Mouse (Mus musculus): Measurements from ENCODE around the gene Rimbp3.
"Not testable (repeated sequence)": the region's sequence is repeated elsewhere in the genome, so short reads cannot be mapped to it uniquely, and the experiment has no call there.

The Rimbp3 gene

DNA sequence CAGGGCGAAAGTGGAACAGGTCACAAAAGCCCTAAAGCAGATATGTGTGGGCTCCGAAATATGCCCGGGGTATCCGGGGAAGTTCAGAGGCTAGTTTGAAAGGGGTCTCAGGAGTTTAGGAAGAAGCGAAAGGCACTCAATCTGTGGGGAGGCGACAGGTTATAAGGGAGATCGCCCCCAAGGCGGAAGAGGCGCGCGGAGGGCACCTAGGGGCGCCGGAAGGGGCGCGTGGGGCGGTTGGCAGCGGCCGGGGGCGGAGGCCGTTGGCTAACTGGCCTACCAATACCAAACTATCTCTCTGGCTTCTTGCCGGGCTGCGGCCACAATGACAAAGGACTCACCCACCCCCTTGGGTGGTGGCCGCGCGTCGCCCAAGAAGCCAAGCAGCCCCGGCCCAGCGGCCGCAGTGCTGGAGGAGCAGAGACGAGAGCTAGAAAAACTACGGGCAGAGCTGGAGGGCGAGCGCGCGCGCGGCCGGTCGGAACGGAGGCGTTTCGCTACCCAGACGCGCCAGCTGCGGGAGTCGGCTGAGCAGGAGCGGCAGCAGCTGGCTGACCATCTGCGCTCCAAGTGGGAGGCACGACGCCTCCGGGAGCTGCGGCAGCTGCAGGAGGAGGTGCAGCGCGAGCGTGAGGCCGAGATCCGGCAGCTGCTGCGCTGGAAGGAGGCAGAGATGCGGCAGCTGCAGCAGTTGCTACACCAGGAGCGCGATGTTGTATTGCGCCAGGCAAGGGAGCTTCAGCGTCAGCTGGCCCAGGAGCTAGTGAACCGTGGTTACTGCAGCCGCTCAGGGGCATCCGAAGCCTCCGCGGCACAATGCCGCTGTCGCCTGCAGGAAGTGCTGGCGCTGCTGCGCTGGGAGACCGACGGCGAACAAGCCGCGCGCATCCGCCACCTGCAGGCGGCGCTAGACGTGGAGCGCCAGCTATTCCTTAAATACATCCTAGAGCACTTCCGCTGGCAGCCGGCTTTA lies at the start of gene Rimbp3:
Gene Rimbp3 (plus strand): TSS at position 215 of the 973 bp plus-strand sequence.
- DNase-seq (ENCODE audit: low spot score in 2 of 2): peak; percentile 54 to 69

DNA sequence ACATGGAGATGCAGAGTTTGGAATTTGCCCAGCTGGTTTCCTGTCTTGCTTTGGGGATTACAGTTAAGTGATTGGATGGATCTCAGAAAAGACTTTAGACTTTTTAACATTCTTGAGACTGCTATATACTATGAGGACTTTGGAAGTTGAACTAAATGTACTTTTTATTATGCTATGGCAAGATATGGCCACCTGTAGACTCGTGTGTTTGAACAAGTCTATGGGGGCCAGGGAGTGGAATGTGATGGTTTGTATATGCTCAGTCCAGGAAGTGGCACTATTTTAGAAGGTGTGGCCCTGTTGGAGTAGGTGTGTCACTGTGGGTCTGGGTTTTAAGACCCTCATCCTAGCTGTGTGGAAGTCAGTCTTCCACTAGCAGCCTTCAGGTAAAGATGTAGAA lies 42.9 kb upstream of the Rimbp3 start:
- DNase-seq (ENCODE audit: low spot score in 2 of 2): not testable (repeated sequence)

DNA sequence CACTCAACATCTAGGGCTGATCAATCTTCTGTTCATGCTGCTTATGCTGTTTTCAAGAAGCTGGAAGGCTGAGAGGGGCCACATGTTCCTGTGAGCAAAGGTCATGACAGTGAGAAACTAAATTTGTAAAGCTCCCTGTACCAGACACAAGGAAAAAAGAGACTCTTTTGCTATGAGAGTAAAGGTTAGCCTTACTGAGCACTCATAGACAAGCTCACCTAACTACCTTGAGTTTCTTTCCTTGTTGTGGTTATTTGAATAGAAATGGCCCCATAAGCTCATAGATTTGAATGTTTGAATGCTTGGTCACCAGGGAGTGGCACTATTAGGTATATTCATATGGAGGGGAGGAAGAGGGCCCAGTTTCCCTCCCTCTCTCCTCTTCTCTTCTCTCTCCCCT lies 41.2 kb upstream of the Rimbp3 start:
- DNase-seq (ENCODE audit: low spot score in 2 of 2): no peak

DNA sequence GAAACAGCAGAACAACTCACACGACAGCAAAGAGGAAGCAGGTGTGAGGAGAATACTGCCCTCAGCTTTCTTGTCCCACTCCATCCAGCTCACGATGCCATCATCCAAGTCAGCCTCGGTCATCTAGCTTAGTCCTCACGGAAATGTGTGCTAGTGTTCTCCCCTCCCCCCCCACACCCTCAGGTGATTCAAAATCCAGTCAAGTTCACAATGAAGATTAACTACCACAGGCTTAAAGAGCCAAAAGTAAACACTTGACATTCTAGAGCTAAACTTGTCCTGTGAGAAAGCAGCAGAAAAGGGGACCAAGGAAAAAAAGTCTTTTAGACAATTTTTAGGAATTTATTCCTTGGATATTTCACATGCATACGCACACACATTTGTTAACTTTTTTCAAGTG lies 40.4 kb upstream of the Rimbp3 start:
- DNase-seq (ENCODE audit: low spot score in 2 of 2): no peak

DNA sequence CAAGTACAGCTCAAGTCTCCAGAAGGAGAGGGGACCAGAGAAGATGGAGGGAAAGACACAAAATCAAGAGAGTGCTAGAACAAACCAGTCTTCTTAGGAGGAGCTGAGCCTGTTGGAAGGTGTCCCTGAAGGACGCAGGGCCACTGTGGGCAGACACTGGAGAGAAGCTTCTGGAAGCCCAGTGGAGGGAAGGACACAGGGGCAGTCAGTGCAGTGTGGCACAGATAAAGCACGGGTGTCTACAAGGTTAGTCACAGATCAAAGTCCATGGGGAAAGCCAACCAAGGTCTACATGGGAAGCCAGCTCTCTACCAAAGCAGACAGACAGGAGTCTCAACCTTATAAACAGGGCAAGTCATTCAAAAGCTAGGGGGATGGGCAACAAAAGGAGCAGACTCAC lies 32.6 kb upstream of the Rimbp3 start:
- DNase-seq (ENCODE audit: low spot score in 2 of 2): no peak

DNA sequence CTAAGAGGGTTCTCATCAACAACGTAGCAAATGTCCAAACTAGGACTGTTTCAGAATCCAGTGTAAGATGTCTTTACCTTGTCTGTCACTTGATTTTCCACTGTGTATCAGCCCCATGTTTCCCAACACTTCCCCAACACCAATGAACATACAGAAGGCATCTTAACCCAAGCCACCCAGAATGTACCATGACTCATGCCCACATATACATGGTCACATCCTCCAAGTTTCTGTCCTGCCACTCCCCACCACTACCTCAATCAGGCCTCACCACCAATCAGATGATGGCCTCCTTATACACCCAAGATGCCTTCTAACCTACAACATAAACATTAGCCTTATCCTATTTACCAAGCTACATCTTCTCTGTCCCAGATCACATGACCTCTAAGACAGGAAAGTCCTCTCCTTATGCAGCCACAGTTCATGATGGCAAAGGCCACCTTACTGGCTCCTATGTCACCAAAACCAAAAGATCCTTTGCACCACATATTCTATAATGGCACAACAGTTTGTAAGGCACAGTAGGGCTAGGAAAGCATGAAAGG lies 30.7 kb upstream of the Rimbp3 start:
- DNase-seq (ENCODE audit: low spot score in 2 of 2): no peak

DNA sequence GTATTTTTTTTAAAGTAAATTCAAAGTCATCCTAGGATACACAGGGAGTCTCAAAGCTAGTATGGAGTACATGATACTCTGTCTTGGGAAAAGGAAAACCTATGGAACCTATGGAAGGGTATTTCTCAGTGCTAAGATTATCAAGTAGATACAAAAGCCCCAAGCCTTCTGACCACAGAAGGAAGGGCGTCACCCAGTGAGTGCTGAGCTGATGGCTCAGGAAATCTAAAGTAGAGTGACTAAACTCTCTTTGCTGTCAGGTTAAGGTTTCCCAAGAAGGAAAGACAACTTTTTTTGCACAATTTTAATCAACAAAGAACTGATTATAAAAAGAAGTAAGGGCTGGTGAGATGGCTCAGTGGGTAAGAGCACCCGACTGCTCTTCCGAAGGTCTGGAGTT lies 28.7 kb upstream of the Rimbp3 start:
- no peak for DNase-seq (ENCODE audit: low spot score in 2 of 2)

DNA sequence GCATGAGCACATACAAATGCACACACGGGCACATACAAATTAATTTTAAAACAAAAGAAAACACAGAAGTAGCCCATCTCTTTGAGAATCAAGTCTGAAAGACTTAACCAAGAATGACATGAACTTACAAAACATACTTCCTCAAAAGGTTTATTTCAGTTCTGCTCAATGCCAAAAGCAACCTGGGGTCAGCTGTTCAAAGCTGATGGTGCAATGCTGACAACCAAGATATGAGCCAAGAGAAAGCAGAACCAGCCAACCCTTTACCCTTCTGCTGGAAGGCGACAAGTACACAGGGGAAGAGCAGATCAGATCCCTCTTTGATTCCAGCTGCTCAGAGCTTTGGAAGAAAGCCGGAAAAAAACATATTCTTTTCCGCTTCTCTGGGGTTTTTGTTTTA lies 27.0 kb upstream of the Rimbp3 start:
- peak in 1 of 2 experiments; percentile 11 for DNase-seq (ENCODE audit: low spot score in 2 of 2)

DNA sequence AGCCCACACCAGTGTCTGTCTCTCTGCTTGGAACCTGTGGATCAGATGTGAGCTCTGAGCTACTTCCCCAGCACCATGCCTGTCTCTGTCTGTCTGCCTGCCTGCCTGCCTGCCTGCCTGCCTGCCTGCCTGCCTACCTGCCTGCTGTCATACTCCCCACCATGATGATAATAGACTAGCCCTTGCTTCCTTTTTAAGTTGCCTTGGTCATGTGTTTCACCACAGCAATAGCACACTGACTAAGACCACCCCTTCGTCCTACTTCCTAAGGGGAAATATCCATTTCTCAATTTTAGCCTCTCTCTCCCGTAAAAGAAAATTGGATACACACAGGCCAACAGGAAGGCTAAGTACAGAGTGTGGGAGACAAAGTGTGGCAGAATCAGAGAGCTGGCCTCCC lies 26.3 kb upstream of the Rimbp3 start:
- no peak for DNase-seq (ENCODE audit: low spot score in 2 of 2)

DNA sequence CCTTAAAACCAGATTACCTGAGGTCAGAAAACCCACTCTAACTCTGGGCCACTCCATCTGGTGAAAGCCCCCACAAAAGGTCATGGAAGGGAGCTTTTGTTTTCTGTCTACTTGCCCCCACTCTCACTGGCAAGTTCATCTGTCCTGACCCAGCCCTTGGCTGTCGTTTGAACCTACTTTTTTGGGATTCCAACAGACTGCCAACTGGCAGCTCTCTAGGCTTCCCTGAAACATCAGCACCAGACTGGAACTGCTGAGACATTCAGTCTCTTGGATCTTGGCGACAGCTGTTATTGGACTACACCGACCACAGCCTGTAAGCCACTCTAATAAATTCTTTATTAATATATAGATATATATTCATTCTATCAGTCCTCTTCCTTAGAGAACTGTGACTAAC lies 25.4 kb upstream of the Rimbp3 start:
- no peak for DNase-seq (ENCODE audit: low spot score in 2 of 2)

DNA sequence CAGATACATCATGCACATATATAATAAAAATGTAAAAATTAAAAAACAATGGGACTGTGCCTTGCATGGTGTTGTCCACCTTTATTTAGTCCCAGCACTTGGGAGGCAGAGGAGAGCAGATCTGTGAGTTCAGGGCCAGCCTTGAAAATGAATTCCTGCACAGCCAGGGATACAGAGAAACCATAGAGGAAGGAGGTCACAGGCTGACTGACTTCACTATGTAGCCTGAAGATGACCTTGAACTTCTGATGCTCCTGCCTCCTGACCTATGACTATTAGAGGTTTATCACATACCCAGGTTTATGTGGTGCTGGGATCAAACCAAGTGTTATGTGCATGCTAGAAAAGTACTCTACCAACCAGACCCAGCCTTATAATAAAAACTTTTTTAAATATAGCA lies 22.9 kb upstream of the Rimbp3 start:
- DNase-seq (ENCODE audit: low spot score in 2 of 2): no peak

DNA sequence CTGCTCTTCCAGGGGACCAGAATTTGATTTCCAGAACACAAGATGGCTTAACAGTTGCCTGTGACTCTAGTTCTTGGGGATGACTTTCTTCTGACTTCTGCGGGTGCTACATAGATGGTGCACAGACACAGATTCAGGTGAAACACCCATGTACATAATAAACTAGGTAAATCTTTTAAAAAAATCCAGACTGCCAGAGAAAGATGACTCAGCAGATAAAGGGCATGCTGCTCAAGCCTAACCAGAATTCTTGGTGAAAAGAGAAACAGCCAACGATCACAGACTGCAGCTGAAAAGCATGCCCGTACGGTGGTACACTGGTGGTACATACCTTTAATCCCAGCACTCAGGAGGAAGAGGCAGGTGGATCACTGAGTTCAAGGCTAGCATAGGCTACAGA lies 14.6 kb upstream of the Rimbp3 start:
- no peak for DNase-seq (ENCODE audit: low spot score in 2 of 2)

DNA sequence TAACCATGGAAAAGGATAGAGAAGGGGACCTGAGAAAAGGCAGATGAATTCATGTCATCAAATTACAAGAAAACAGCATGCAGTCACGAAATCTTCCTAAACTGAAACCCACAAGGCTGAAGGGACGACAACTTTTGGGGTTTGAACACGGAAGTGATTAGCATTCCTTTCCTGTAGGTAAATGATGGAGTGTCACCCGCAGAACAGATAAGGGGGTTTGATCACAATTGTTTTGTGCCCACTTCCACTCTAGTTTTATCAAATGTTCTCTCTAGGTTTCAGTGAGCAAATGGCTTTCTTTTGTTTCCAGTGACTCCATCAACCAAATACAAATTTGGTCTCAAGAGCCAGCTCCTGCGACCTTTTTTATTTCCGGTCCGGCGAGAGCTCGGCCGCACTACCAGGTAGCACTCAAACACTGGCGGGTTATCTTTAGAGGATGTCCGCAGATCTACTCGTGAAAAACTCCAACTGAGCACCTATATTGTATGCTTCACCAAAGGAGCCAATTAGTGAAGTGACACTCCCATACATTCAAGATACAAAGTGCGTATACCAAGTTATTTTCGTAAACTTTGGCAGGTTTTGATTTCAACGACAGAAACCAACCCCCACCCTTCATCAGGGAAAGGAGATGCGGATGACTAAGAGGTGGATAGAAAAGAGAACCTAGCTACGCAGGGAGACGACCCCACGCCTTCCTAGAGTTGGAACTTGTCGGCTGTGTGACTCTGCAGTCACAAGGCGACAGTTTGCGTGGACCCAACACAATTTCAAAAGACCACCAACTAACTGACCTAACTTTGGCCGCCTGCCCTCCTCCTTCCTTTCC lies 8.1 kb upstream of the Rimbp3 start:
- DNase-seq (ENCODE audit: low spot score in 2 of 2): no peak

DNA sequence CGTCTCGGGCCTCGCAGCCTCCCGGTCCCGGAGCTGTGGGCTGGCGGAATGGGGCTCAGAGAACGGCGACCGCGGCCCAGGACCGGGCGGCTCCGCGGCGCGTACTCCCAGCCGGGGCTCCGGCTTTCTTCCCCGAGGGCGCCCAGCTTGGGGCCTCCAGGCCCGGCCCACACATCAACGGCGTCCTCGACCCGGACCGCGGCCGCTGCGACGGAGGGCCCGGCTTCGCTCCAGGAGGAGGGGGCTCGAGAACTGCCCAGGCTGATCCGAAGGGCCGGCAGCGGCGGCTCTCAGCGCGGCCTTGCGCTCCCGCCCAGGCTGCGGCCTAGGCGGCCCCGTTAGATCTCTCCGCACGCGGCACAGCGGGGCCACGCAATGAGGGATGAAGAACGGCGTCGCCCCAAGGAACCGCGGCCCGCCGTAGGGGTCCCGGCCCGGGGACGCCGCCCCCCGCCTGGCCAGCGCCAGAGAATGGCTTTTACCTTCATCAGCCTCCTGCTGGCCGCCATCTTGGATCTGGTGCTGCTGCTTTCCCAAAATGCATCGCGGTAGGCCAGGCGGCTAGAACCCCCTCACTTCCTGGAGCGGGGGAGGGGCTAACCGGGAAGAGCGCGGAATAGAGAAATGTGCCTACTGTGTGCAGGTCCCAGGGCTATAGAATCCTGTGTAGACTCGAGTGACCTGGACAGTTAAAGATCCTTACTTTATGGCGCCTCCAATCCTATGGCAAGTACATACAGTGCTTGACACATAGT lies 7.3 kb upstream of the Rimbp3 start:
- DNase-seq (ENCODE audit: low spot score in 2 of 2): peak; percentile 66 to 75

DNA sequence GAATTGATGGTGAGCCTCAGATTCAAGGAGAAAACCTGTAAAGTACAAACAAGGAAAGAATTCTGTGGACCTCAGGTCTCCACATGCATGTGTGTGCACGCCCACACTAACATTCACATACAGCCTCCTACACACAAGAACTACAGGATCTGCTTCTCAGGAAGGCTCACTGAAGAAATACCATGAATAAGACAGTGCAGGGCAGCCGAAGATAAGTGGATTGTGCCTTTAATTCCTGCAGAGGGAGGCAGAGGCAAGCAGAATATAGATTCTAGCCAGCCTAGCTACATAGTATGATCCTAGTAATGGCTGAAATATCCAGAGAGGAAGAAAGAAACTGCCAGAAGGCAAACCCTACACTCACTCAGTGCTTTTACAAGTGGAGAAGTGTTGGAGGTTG lies 6.4 kb upstream of the Rimbp3 start:
- no peak for DNase-seq (ENCODE audit: low spot score in 2 of 2)

DNA sequence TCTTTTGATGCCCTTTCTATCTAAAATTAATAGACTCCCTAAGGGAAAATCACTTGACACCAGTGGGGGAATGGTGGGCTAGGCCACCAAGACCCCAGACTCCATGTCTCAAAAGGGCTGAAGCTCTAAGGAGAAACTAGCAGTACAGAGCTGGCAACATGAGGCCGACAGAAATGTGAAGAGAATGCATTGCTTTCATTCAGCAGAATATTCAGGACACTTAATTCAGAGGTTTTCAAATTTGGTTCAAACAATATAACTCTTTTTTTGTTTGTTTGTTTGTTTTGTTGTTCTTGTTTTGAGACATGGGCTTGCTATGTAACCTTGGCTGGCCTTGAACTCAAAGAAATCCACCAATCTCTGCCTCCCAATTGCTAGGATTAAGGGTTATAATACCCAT lies 5.9 kb upstream of the Rimbp3 start, which contains the start of gene Ube2l3:
Gene Ube2l3 (minus strand): TSS at position 101 of the 400 bp plus-strand sequence.
- no peak for DNase-seq (ENCODE audit: low spot score in 2 of 2)

DNA sequence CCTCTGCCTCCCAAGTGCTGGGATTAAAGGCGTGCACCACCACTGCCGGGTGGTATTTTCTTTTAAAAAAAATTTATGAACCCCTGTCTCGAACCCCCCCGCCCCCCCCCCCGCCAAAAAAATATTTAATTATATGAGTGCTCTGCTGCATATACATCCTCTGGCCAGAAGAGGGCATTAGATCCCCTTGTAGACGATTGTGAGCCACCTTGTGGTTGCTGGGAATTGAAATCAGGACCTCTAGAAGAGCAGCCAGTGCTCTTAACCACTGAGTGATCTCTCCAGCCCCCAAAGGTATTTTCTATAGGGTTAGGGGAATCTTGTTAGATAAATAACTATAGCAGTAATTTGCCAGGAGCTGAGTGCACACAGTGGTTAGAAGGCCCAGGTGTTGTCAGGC lies 3.4 kb upstream of the Rimbp3 start:
- peak in 1 of 2 experiments; percentile 32 for DNase-seq (ENCODE audit: low spot score in 2 of 2)

DNA sequence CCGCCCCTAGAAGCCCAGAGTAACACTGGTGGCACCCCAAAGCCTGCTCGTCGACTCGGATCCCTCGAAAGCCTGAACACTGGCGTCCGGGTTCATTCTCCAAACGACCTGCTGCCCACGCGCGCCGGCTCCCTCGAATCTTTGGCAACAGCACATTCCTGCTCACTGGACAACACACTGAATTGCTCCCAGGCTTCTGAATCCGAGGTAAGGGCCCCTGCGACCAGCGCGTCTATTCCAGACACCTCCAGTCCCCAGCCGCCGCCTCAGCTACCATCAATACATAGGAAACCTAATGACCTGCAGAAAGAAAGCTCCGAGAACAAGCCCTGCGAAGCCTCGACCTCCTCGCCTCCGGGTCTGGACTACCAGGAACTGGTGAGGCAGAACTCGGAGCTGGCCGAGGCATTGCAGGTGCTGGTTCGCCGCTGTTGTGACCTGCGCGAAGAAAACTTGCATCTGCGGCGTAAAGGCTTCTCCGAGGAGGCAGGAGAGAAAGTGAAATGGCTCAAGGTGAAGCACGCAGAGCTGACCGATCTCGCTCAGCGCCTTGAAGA lies 1.1 kb downstream of the Rimbp3 start:
- DNase-seq (ENCODE audit: low spot score in 2 of 2): no peak

DNA sequence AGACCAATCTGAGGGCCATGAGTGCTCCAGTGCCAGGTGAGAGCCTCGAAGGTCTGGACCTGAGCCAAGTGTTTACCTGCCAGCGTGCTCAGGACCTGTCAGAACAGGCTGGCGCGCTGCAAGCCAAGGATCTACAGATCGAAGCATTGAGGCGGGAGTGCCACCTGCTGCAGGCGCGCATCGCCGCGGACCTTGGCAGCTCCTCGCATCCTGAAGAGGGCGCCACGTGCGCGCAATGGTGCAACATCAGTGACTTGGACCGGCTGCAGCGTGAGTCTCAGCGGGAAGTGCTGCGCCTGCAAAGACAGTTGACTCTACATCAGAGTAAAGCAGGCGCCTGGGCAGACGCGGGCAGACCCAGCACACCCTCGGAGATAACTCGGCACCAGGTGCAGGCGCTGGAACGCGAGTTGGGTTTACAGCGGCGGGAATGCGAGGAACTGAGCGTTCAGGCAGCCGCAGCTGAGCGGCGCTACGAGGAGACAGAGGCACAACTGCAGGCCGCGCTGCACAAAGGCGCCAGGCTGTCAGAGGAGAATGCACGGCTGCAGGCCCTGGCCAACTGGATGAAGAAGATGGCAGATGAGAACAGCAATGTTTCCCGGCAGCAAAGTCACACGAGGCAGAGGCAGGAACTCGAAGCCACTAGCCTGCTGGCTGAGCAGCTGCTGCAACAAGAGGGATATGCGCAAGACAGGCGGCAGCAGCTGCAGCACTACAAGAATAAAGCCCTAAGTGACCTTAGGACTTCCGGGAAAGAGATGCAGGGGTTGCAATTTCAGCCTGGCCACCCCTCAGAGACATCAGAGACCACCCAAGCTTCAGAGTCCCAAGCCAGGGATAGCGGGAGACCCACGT lies 1.8 kb downstream of the Rimbp3 start:
- peak; percentile 76 to 85 for DNase-seq (ENCODE audit: low spot score in 2 of 2)

DNA sequence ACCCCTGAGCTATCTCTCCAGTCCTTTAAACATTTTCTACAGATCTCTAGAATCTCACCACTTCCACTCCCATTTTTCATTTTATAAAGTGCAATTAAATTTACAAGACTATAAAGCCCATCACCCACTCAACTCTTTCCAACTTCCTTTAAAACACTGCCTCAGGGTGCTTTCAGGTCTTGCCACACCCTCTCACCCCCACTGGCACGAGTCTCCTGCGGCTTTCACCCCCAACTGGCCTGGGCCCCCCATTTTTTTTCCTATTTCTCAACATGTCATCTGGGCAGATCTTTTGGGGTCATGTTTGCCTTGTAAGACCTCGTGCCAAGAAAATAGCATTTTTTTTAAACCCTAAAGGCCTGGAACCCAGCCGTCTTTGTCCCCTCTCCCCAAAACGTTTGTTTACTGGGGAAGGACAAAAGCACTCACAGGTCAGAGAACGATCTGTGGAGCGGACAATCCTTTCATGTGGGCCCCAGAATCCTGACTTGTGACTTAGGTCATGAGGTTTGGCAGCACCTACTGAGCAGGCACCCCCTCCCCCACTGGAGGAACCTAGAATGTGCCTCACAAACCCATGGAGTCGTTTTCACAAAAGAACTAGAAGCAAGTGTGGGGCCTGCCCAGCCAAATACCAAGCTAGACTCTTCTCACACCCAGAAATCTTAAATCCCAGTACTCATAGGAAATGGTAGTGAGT lies 8.7 kb downstream of the Rimbp3 start:
- DNase-seq (ENCODE audit: low spot score in 2 of 2): no peak

All from spleen, postnatal 14 days (tissue).